Mouse (Mus musculus): ENCODE results near the gene Lpcat3.
"Not testable (repeated sequence)": the region's sequence is repeated elsewhere in the genome, so short reads cannot be mapped to it uniquely, and the experiment has no call there.

Gene Lpcat3

DNA sequence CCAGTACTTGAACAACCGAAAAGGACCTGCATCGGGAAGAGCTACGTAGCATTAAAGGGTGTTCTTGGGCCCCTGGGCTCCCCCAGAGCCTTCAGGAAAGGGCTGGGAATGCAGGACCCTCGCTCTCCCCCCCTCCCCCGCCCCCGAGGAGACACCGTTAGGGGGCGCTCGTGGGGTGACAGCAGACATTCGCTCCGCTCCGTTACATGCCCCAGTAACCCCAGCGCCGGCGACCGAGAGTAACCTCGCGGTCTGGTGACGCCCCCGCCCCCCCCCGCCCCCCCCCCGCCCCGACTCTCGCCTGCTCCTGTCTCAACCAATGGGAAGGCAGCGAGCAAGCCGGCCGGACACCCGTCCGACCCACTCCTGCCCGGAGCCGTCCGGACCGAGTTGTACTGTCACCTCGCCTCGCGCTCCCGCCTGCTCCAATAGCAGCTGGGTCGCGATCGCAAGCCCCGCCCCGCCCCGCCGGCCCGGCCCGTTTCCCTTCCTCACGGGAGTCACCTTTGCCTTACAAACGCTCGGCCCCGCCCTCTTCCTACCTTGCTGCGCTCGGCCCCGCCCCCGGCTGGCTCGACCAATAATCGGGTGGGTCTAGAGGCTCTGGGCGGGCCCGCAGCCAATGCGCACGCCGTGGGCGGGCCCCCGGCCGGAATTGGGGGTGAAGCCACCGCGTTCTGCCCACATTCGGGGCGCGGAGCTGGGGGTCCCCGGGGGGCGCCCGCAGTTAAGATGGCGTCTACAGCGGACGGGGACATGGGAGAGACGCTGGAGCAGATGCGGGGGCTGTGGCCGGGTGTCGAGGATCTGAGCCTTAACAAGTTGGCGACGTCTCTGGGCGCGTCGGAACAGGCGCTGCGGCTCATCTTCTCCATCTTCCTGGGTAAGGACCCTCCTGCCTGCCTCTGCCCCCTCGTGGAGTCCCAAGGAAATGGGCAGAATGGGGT, at the start of gene Lpcat3:
TSS of gene Lpcat3 (plus strand) at position 551 of the 947 bp plus-strand sequence.
- peak; percentile 100 for DNase-seq

DNA sequence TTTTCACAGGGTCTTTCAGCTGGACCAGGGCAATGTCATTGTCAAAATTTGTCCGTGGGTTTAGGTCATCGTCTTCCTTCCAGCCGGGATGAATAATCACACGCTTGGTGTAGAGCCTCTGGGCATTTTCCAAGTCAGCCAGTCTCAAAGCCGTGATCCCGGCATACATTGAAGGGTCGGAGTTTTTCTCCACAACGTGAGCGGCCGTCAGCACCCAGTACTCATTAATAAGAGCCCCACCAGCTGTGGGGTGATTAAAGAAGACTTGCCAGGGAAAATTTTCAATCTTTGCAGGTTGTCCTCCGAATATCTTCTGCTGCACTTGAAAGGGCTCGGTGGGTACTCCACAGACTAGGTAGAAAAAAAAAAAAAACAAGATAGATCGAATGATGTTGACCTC, 37.2 kb upstream of the Lpcat3 start:
- no peak for DNase-seq

DNA sequence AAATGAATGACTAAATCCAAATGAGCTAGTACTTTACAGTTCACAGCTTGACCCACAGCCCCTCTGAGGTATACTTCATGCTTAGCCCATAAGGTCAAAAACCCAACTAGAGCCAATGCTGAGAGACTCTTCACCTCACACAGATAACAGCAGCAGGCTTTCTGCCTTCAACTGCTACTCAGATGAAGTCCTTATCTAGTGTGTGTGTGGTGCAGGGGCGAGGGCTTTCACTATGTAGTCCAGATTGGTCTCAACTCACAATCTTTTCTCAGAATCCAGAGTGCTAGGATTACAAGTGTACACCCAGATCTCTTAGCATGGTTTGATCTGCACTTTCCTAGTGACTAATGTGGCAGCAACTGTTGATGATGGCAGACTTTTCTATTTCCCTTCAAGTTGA, 36.6 kb upstream of the Lpcat3 start:
- not testable (repeated sequence) for DNase-seq

- DNase-seq, result no peak
Measured at GRCm38 (mm10) chr6:124630763-124631162, 32.1 kb upstream of the Lpcat3 start.

DNA sequence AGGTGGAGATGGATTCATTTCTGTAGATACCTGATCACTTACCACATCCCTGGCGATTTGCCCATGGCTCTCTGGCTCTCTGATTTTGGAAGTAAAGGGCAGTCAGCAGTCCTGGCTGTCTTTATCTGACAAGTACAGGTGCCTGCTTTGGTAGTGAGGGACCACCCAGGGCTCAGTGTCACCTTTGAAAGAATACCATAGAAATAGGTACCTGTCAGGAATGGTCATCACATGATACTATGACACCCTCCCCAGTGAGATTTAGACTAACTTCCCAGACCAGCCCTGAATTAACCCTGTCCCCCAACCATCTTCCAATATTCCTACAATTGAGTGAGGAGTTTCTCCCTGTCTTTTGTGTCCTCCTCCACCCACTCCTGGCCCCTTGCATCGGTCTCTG, 26.8 kb upstream of the Lpcat3 start, which contains the start of gene C1s2:
TSS of gene C1s2 (minus strand) at position 101 of the 400 bp plus-strand sequence.
- DNase-seq, result not testable (repeated sequence)

- not testable (repeated sequence) for DNase-seq
Measured at GRCm38 (mm10) chr6:124636858-124637460, 25.9 kb upstream of the Lpcat3 start.

- DNase-seq, result no peak
Measured at GRCm38 (mm10) chr6:124640041-124640440, 22.8 kb upstream of the Lpcat3 start.

GRCm38 (mm10) chr6:124640997-124641396, 21.8 kb upstream of the Lpcat3 start:
- peak; percentile 81 for DNase-seq

DNA sequence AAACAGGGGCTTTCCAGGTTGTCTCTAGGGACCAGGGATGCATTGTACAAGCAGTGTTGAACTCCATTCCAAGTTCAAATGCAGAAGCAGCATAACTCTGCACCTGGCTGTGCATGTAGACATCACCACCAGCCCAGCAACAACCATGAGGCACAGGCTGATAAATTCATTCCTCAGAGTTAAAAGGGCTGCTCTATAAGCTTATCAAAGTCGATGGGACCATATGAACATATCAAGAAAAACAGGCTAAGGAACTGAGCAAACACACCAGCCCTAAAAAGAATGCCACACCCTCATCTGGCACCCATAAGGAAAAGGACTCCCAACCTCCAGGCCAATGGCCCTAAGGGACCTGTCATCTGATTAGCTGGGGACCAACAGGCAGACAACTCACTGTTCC, 16.4 kb upstream of the Lpcat3 start:
- DNase-seq, result no peak

DNA sequence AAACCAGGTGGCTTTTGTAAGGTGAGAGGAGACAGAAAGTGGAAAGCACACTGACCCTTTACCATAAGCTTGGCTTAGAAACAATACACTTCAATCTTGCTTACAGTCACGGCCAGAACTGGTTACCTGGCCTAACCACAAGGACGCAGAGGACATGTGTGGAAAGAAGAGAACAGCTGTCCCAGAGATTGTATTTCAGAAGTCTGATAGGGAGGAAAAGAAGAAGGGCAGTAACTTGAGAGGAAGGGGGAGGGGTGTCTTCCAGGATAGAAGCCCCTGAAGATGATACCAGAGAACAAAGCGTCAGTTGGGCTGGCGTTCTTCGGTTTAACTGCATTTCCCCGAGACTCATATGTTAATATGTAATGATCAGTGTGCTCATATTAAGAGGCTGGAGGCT, 6.9 kb upstream of the Lpcat3 start:
- no peak for DNase-seq

DNA sequence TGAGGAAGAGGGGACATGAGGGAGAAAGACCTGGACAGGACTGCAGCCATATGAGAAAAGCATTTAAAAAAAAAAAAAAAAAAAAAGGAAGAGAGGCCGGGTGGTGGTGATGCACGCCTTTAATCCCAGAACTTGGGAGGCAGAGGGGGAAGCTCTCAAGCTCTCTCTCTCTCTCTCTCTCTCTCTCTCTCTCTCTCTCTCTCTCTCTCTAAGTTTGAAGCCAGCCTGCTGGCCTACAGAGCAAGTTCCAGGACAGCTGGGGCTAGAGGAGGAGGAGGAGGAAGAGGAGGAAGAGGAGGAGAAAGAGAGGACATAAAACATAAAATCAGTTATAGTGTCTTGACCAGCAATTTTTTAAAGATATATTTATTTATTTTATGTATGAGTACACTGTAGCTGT, 4.8 kb upstream of the Lpcat3 start:
- no peak for DNase-seq

DNA sequence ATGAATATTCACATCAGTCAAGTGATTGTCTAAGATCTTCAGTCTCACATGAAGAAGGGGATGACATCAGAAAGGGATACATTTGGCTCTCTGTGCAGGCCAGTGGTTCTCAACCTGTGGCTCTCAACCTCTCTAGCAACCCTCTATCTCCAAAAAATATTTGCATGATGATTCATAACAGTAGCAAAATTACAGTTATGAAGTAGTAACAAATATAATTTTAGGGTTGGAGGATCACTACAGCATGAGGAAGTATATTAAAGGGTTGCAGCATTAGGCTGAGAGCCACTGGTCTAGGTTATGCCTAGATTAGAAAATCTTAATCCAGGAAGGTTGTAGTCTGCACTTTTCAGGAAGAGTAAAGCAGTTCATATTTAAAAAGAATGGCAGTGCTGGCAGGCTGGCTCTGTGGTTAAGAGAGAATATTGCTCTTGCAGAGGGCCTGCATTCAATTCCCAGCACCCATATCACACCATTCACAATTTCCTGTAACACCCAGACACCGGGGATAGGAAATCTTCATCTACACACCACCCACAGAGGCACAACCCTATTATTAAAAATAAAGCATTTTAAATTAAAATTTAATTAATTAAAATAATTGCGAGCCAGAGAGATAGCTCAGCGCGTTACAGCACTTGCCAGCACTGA, 1.5 kb upstream of the Lpcat3 start:
- DNase-seq, result no peak

GRCm38 (mm10) chr6:124661995-124662394, 832 bp upstream of the Lpcat3 start:
- DNase-seq, result no peak

GRCm38 (mm10) chr6:124663424-124663795, 583 bp downstream of the Lpcat3 start:
- DNase-seq, result no peak

DNA sequence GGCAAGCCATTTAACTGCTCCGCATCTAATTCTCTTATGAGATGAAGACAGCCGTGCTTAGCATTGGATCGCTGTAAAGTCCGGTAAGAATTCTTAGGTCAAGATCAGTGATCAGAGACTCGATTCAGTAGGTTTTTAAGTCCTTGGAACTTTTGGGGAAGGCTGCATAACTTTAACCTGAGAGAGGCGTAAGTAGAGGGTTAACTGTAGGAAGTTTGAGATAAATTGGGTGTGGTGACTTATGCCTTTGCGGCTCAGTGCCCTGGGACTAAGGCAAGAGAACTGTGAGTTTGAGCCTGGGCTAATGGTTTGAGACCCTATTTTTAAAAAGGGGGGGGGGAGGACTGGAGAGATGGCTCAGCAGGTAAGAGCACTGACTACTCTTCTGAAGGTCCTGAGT, 1.4 kb downstream of the Lpcat3 start:
- DNase-seq, result no peak

GRCm38 (mm10) chr6:124665011-124665410, 2.2 kb downstream of the Lpcat3 start:
- DNase-seq, result peak; percentile 31

- DNase-seq, result no peak
Measured at GRCm38 (mm10) chr6:124669234-124669859, 6.5 kb downstream of the Lpcat3 start.

- DNase-seq, result no peak
Measured at GRCm38 (mm10) chr6:124670281-124670900, 7.6 kb downstream of the Lpcat3 start.

GRCm38 (mm10) chr6:124672100-124672499, 9.3 kb downstream of the Lpcat3 start:
- no peak for DNase-seq

- no peak for DNase-seq
Measured at GRCm38 (mm10) chr6:124673619-124674018, 10.8 kb downstream of the Lpcat3 start.

GRCm38 (mm10) chr6:124674591-124674990, 11.8 kb downstream of the Lpcat3 start:
- DNase-seq, result no peak

GRCm38 (mm10) chr6:124676171-124676570, 13.3 kb downstream of the Lpcat3 start:
- DNase-seq, result no peak

GRCm38 (mm10) chr6:124678769-124679168, 15.9 kb downstream of the Lpcat3 start:
- DNase-seq, result no peak
